Mouse (Mus musculus) limb, embryonic 14.5 days (tissue): ENCODE results near the gene Baz2a. TPM values are rescaled to one million over a fixed set of nuclear protein-coding genes. Genes with fewer than 3 reads are reported as not detected.
"Not testable (repeated sequence)": the region's sequence is repeated elsewhere in the genome, so short reads cannot be mapped to it uniquely, and the experiment has no call there.

Experiments
- ATAC-seq: fragments of 200-750 bp; cut with Nextera tagmentation; 2 replicates; pipeline ENCODE4 v1.8.0; 2017; ENCODE audit warnings: low read depth, moderate number of reproducible peaks, moderate TSS enrichment; ENCODE audit not compliant: low FRiP score
- DNase-seq: peaks from one replicate; pipeline ENCODE4 v3.0.0-alpha.2; 2015; ENCODE audit warnings: low spot score
- H3K27ac ChIP-seq: fragments of 300-500 bp; sonication (generic); replicated peaks from 2 replicates; pipeline ENCODE4 v1.5.1; 2014; ENCODE audit warnings: low read depth, mild to moderate bottlenecking, low read length, moderate library complexity, mixed read lengths
- H3K27me3 ChIP-seq: fragments of 300-500 bp; sonication (generic); 2 replicates; pipeline ENCODE4 v1.6.1; 2014; ENCODE audit warnings: low read length, mixed read lengths; ENCODE audit not compliant: control insufficient read depth, insufficient read depth
- H3K36me3 ChIP-seq: fragments of 300-500 bp; sonication (generic); 2 replicates; pipeline ENCODE4 v1.6.1; 2014; ENCODE audit warnings: mild to moderate bottlenecking, low read length, moderate library complexity, mixed read lengths; ENCODE audit not compliant: control insufficient read depth, insufficient read depth
- H3K4me1 ChIP-seq: fragments of 300-500 bp; sonication (generic); 2 replicates; pipeline ENCODE4 v1.6.1; 2014; ENCODE audit warnings: antibody characterized with exemption, low read length, mixed read lengths; ENCODE audit not compliant: control insufficient read depth, insufficient read depth
- H3K4me2 ChIP-seq: fragments of 300-500 bp; sonication (generic); replicated peaks from 2 replicates; pipeline ENCODE4 v1.6.1; 2014; ENCODE audit warnings: low read depth, mild to moderate bottlenecking, low read length, moderate library complexity; ENCODE audit not compliant: severe bottlenecking
- H3K4me3 ChIP-seq: fragments of 300-500 bp; sonication (generic); replicated peaks from 2 replicates; pipeline ENCODE4 v1.5.1; 2014; ENCODE audit warnings: low read length
- H3K9ac ChIP-seq: fragments of 300-500 bp; sonication (generic); 2 replicates; pipeline ENCODE4 v1.6.1; 2014; ENCODE audit warnings: mild to moderate bottlenecking, low read depth, low read length, moderate library complexity; ENCODE audit not compliant: severe bottlenecking
- H3K9me3 ChIP-seq: fragments of 300-500 bp; sonication (generic); 2 replicates; pipeline ENCODE4 v1.6.1; 2016; ENCODE audit warnings: low read length; ENCODE audit not compliant: control insufficient read depth
- POLR2A ChIP-seq: fragments of 200-500 bp; IDR thresholded peaks from 2 replicates; pipeline ENCODE4 v1.8.0; 2012; ENCODE audit warnings: inconsistent platforms, mild to moderate bottlenecking, moderate library complexity, borderline replicate concordance; ENCODE audit not compliant: insufficient read depth, insufficient read length; ENCODE audit errors: extremely low read depth
- WGBS: fragments of 180-500 bp; shearing (Covaris S2); extraction: QIAGEN DNeasy Blood & Tissue Kit; methylation state at CpG from one replicate; pipeline ENCODE4 v1.1.7; 2014; 5-methylcytosine and 5-hydroxymethylcytosine counted together
- polyA plus RNA-seq, 2 experiments: library from polyadenylated mRNA; depleted of rRNA in 1 of 2; stranded (reverse) in 1 of 2; unstranded in 1 of 2; fragments of >200 nt; fragmentation: Nextera tagmentation in 1 of 2; extraction: Ambion mirVana in 1 of 2; gene quantifications; 2 replicates each; pipeline versions ENCODE4 v1.2.1 to v1.2.3; 2012 to 2014

Baz2a gene
- polyA plus RNA-seq, 2 experiments, result 17.5 to 28.3 TPM

DNA sequence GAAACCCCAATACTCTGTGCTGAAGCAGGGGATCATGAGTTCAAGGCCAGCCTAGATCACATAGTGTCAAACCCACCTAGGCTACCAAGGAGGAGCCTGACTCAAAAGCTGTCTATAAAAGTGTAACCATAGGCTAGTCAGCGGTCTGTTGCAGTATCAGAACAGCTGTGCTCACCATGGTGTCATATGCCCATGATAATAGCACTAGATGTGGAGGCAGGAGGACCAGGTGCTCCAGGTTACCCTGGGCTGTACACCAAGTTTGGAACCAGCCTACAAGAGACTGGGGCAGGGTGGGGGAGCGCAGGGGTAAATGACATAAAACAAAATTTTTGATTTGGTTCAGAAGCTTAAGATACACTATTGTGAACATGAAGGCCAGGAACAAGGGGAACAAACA is 41.6 kb upstream of the Baz2a start:
- DNase-seq (no peak), ATAC-seq (no peak)
- no peaks in the 10 kb centered on the region for H3K4me1 ChIP-seq
- no peak overlapping the region for H3K4me2 ChIP-seq
- 90% methylated on average over 2 of the region's 2 CpGs for WGBS
- no peak overlapping the region for H3K9ac ChIP-seq
- H3K36me3 ChIP-seq, result peaks cover 66% of the 10 kb centered on the region
- H3K27me3 ChIP-seq, result no peaks in the 10 kb centered on the region
- H3K9me3 ChIP-seq, result no peaks in the 10 kb centered on the region
- H3K4me3 ChIP-seq, result no peak overlapping the region
- H3K27ac ChIP-seq, result no peak overlapping the region
- no peak for TF ChIP-seq POLR2A

DNA sequence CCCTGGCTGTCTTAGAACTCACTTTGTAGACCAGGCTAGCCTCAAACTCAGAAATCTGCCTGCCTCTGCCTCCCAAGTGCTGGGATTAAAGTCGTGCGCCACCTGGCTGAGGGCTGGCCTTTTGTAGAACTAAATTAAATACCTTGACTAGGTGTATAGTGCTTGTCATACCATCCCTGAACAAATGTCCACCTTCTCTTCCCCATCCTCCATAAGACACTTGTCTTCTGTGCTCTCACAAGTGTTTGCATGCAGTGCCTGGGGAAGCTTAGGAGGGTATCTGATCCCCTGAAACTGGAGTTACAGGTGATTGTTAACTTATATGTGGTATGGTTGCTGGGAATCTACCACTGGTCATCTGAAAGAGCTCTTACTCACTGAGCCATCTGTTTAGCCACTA is 41.0 kb upstream of the Baz2a start:
- Histone ChIP-seq H3K4me1 (no peaks in the 10 kb centered on the region), H3K9ac (no peak overlapping the region), H3K4me3 (no peak overlapping the region), H3K27me3 (no peaks in the 10 kb centered on the region), H3K36me3 (peaks cover 60% of the 10 kb centered on the region), H3K4me2 (no peak overlapping the region), H3K27ac (no peak overlapping the region), H3K9me3 (no peaks in the 10 kb centered on the region)
- no peak for TF ChIP-seq POLR2A
- ATAC-seq (no peak), DNase-seq (no peak)
- 89% methylated on average over 2 of the region's 2 CpGs for WGBS

DNA sequence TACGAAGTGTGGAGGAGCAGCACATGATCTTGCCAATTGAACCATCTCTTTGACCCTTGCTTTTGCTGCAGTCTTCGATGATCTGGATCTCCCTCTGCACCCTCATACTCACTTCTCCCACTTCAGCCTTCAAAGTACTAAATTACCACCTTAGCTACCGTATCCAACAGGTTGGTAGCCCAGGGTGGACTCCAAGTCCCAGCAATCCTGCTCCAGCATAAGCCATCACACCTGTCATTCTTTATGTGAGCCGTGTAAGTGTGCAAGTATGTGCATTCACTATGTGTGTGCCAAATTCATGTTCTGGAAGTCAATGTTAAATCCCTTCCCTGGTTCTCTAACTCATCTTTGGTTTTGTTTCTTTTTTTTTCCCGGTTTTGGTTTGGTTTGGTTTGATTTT is 39.8 kb upstream of the Baz2a start:
- H3K4me2 ChIP-seq, result no peak overlapping the region
- H3K4me1 ChIP-seq, result no peaks in the 10 kb centered on the region
- H3K9me3 ChIP-seq, result no peaks in the 10 kb centered on the region
- peaks cover 48% of the 10 kb centered on the region for H3K36me3 ChIP-seq
- no peaks in the 10 kb centered on the region for H3K27me3 ChIP-seq
- no peak for ATAC-seq
- WGBS, result 93% methylated on average over 5 of the region's 5 CpGs
- no peak overlapping the region for H3K9ac ChIP-seq
- H3K4me3 ChIP-seq, result no peak overlapping the region
- no peak overlapping the region for H3K27ac ChIP-seq
- TF ChIP-seq POLR2A, result no peak
- no peak for DNase-seq

DNA sequence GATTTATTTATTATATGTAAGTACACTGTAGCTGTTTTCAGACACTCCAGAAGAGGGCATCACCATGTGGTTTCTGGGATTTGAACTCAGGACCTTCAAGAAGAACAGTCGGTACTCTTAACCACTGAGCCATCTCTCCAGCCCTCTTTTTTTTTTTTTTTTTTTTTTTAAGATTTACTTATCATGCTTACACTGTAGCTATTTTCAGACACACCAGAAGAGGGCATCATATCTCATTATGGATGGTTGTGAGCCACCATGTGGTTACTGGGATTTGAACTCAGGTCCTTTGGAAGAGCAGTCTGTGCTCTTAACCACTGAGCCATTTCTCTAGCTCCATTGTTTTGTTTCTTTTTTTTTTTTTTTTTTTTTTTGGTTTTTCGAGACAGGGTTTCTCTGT is 39.2 kb upstream of the Baz2a start:
- DNase-seq, ATAC-seq, H3K27ac ChIP-seq, H3K9ac ChIP-seq, H3K4me2 ChIP-seq, H3K4me3 ChIP-seq, H3K4me1 ChIP-seq, H3K27me3 ChIP-seq, H3K9me3 ChIP-seq: not testable (repeated sequence)
- H3K36me3 ChIP-seq, result peaks cover 43% of the 10 kb centered on the region
- 100% methylated on average over 1 of the region's 2 CpGs for WGBS

DNA sequence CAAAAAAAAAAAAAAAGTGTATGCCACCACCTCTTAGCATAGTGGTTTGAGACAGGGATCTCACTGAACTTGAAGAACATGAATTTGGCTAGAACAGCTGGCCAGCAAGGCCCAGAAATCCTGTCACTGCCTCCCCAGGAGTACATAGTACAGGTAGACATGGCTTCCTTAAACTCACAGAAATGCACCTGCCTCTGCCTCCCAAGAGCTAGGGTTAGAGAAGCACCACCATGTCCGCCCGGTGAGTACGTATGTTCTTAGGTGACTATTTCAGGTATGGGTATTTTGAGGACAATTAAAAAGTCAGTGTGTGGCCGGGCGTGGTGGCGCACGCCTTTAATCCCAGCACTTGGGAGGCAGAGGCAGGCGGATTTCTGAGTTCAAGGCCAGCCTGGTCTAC is 38.4 kb upstream of the Baz2a start:
- H3K4me3 ChIP-seq, result no peak overlapping the region
- H3K27ac ChIP-seq, result no peak overlapping the region
- WGBS, result 89% methylated on average over 8 of the region's 8 CpGs
- ATAC-seq (no peak), DNase-seq (no peak)
- TF ChIP-seq POLR2A, result no peak
- H3K9ac ChIP-seq, result no peak overlapping the region
- no peaks in the 10 kb centered on the region for H3K27me3 ChIP-seq
- peaks cover 5% of the 10 kb centered on the region; the same call in 1 of the 2 replicates for H3K4me1 ChIP-seq
- no peaks in the 10 kb centered on the region for H3K9me3 ChIP-seq
- H3K4me2 ChIP-seq, result no peak overlapping the region
- H3K36me3 ChIP-seq, result peaks cover 34% of the 10 kb centered on the region

DNA sequence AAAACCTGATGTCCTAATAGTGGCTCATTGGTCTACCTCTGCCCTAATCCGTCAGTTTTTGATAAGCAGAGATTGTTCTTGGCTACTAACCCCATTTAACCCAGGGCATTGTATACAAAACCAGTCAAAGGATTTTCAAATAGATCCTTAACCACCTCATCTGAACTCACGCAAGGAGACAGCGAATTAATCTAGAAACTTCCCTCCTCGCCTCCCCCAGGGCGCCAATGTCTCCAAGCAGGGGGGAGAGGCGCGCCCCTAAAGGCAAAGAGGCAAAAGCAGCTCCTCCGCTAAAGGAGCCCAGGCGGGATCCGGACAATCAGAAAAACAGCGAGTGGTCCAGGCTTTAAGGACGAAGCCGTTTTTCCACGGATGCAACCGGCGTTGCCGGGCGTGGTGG is 33.2 kb upstream of the Baz2a start:
- 2% methylated on average over 18 of the region's 18 CpGs for WGBS
- peak overlapping the region; percentile 90 for H3K4me3 ChIP-seq
- ATAC-seq (peak; percentile 24), DNase-seq (no peak)
- no peaks in the 10 kb centered on the region for H3K27me3 ChIP-seq
- H3K27ac ChIP-seq, result peak overlapping the region; percentile 96
- H3K9me3 ChIP-seq, result no peaks in the 10 kb centered on the region
- peak overlapping the region; percentile 68 for H3K4me2 ChIP-seq
- H3K9ac ChIP-seq, result peak overlapping the region; percentile 94
- H3K4me1 ChIP-seq, result peaks cover 15% of the 10 kb centered on the region
- H3K36me3 ChIP-seq, result peaks cover 11% of the 10 kb centered on the region; the same call in 1 of the 2 replicates
- no peak for TF ChIP-seq POLR2A
